Mouse (Mus musculus) small intestine, adult 2 months (tissue): ENCODE results near the gene Nfix. TPM values are rescaled to one million over a fixed set of nuclear protein-coding genes. Genes with fewer than 3 reads are reported as not detected.

ENCODE experiments used
- H3K27ac ChIP-seq: fragments of 200-500 bp; 2 replicates; pipeline ENCODE4 v1.5.1; 2012; ENCODE audit warnings: low read depth, low read length, control low read depth, inconsistent platforms; ENCODE audit not compliant: insufficient read depth
- H3K27me3 ChIP-seq: fragments of 200-500 bp; 2 replicates; pipeline ENCODE4 v1.6.1; 2012; ENCODE audit warnings: mild to moderate bottlenecking, moderate library complexity, low read length, inconsistent platforms; ENCODE audit not compliant: control insufficient read depth, insufficient read depth
- H3K36me3 ChIP-seq: fragments of 200-500 bp; 2 replicates; pipeline ENCODE4 v1.6.1; 2012; ENCODE audit warnings: mild to moderate bottlenecking, low read length, control low read depth, inconsistent platforms; ENCODE audit not compliant: control insufficient read depth, insufficient read depth
- H3K4me1 ChIP-seq: fragments of 200-500 bp; 2 replicates; pipeline ENCODE4 v1.6.1; 2012; ENCODE audit warnings: low read length, inconsistent platforms, mixed read lengths; ENCODE audit not compliant: control insufficient read depth, insufficient read depth, insufficient read length
- H3K4me3 ChIP-seq: fragments of 200-500 bp; 2 replicates; pipeline ENCODE4 v1.5.1; 2012; ENCODE audit warnings: low read depth, mild to moderate bottlenecking, control low read depth, inconsistent platforms, low read length, moderate library complexity
- CTCF ChIP-seq: fragments of 200-500 bp; IDR thresholded peaks from 2 replicates; pipeline ENCODE4 v1.5.1; 2012; ENCODE audit warnings: low read depth, mild to moderate bottlenecking, control low read depth, inconsistent platforms, low read length, moderate library complexity, mixed read lengths; ENCODE audit not compliant: insufficient replicate concordance, insufficient read length; ENCODE audit errors: extremely low read depth
- POLR2A ChIP-seq: fragments of 200-500 bp; IDR thresholded peaks from 2 replicates; pipeline ENCODE4 v1.6.1; 2012; ENCODE audit warnings: low read depth, mild to moderate bottlenecking, control low read depth, inconsistent platforms, low read length, moderate library complexity
- WGBS: fragments of 180-500 bp; shearing (Covaris S2); methylation state at CpG from one replicate; pipeline ENCODE4 v1.1.7; 2018; 5-methylcytosine and 5-hydroxymethylcytosine counted together
- polyA plus RNA-seq: library from polyadenylated mRNA; depleted of rRNA; stranded (reverse); fragments of >200 nt; gene quantifications from 2 replicates; pipeline ENCODE4 v1.2.3, GENCODE M21; 2012

Nfix gene
- polyA plus RNA-seq, 1 experiment, result 26.1 TPM

- TF ChIP-seq CTCF (no peak), POLR2A (no peak)
- Histone ChIP-seq H3K27me3 (no peaks in the 10 kb centered on the region), H3K27ac (0 out of 2 replicates have a peak overlapping the region, but pooled peaks have one; percentile 15), H3K36me3 (no peaks in the 10 kb centered on the region), H3K4me3 (no peak overlapping the region), H3K4me1 (peaks cover 13% of the 10 kb centered on the region)
- 79% methylated on average over 11 of the region's 11 CpGs for WGBS
Measured at GRCm38 (mm10) chr8:84778638-84779380, 21.3 kb downstream of the Nfix start.

- H3K27ac ChIP-seq, result 0 out of 2 replicates have a peak overlapping the region, but pooled peaks have one; percentile 15
- TF ChIP-seq POLR2A (no peak), CTCF (no peak)
- 70% methylated on average over 10 of the region's 10 CpGs for WGBS
Measured at GRCm38 (mm10) chr8:84777899-84778637, 22.1 kb downstream of the Nfix start.

GRCm38 (mm10) chr8:84776569-84776968, 23.6 kb downstream of the Nfix start:
- H3K27ac ChIP-seq, result no peak overlapping the region
- H3K27me3 ChIP-seq, result no peaks in the 10 kb centered on the region
- no peak for TF ChIP-seq CTCF
- TF ChIP-seq POLR2A, result no peak
- 89% methylated on average over 1 of the region's 1 CpGs for WGBS
- H3K4me3 ChIP-seq, result no peak overlapping the region
- peaks cover 18% of the 10 kb centered on the region for H3K4me1 ChIP-seq
- H3K36me3 ChIP-seq, result no peaks in the 10 kb centered on the region

More at GRCm38 (mm10) chr8:84777899-84778637, 22.1 kb downstream of the Nfix start:
- Histone ChIP-seq H3K36me3 (no peaks in the 10 kb centered on the region), H3K4me3 (no peak overlapping the region), H3K27me3 (no peaks in the 10 kb centered on the region), H3K4me1 (peaks cover 13% of the 10 kb centered on the region)

GRCm38 (mm10) chr8:84775621-84776113, 24.5 kb downstream of the Nfix start:
- 55% methylated on average over 7 of the region's 7 CpGs for WGBS
- Histone ChIP-seq H3K4me3 (no peak overlapping the region), H3K27ac (peak overlapping the region; percentile 17), H3K4me1 (peaks cover 18% of the 10 kb centered on the region), H3K27me3 (no peaks in the 10 kb centered on the region), H3K36me3 (no peaks in the 10 kb centered on the region)
- no peak for TF ChIP-seq POLR2A
- TF ChIP-seq CTCF, result no peak

GRCm38 (mm10) chr8:84775105-84775591, 25.0 kb downstream of the Nfix start:
- H3K27me3 ChIP-seq, result no peaks in the 10 kb centered on the region
- WGBS, result 44% methylated on average over 13 of the region's 13 CpGs
- H3K36me3 ChIP-seq, result no peaks in the 10 kb centered on the region
- peak overlapping the region; percentile 17 for H3K27ac ChIP-seq
- no peak overlapping the region for H3K4me3 ChIP-seq
- TF ChIP-seq CTCF (no peak), POLR2A (no peak)
- H3K4me1 ChIP-seq, result peaks cover 19% of the 10 kb centered on the region

- Histone ChIP-seq H3K36me3 (no peaks in the 10 kb centered on the region), H3K4me3 (no peak overlapping the region), H3K27me3 (no peaks in the 10 kb centered on the region), H3K4me1 (peaks cover 20% of the 10 kb centered on the region), H3K27ac (peak overlapping the region; percentile 7; the same call in 1 of the 2 replicates)
- WGBS, result 16% methylated on average over 10 of the region's 10 CpGs
- no peak for TF ChIP-seq POLR2A
- TF ChIP-seq CTCF, result no peak
Measured at GRCm38 (mm10) chr8:84774473-84774911, 25.7 kb downstream of the Nfix start.

GRCm38 (mm10) chr8:84773833-84774232, 26.3 kb downstream of the Nfix start:
- Histone ChIP-seq H3K4me3 (peak overlapping the region; percentile 41), H3K27ac (no peak overlapping the region), H3K36me3 (no peaks in the 10 kb centered on the region), H3K4me1 (peaks cover 20% of the 10 kb centered on the region), H3K27me3 (no peaks in the 10 kb centered on the region)
- 3% methylated on average over 18 of the region's 19 CpGs for WGBS
- TF ChIP-seq POLR2A (no peak), CTCF (no peak)
